Mouse (Mus musculus) midbrain, embryonic 14.5 days (tissue): ENCODE measurements around the gene 4930402H24Rik. TPM values are rescaled to one million over a fixed set of nuclear protein-coding genes. Genes with fewer than 3 reads are reported as not detected.

ENCODE experiments used
- ATAC-seq: fragments of 200-750 bp; cut with Nextera tagmentation; 2 replicates; pipeline ENCODE4 v1.8.0; 2017; ENCODE audit warnings: moderate number of reproducible peaks, moderate library complexity; ENCODE audit not compliant: low FRiP score, low TSS enrichment
- DNase-seq: peaks from one replicate; pipeline ENCODE4 v3.0.0-alpha.2; 2015
- H3K27ac ChIP-seq: fragments of 300-500 bp; sonication (generic); replicated peaks from 2 replicates; pipeline ENCODE4 v1.5.1; 2014; ENCODE audit warnings: mild to moderate bottlenecking, low read depth, low read length, moderate library complexity
- H3K27me3 ChIP-seq: fragments of 300-500 bp; sonication (generic); 2 replicates; pipeline ENCODE4 v1.6.1; 2014; ENCODE audit warnings: low read length, control low read depth, mixed read lengths; ENCODE audit not compliant: control insufficient read depth, insufficient read depth
- H3K36me3 ChIP-seq: fragments of 300-500 bp; sonication (generic); 2 replicates; pipeline ENCODE4 v1.6.1; 2014; ENCODE audit warnings: low read length, control low read depth; ENCODE audit not compliant: control insufficient read depth, insufficient read depth
- H3K4me1 ChIP-seq: fragments of 300-500 bp; sonication (generic); 2 replicates; pipeline ENCODE4 v1.6.1; 2014; ENCODE audit warnings: mild to moderate bottlenecking, antibody characterized with exemption, low read length, control low read depth; ENCODE audit not compliant: control insufficient read depth, insufficient read depth
- H3K4me2 ChIP-seq: fragments of 300-500 bp; sonication (generic); 2 replicates; pipeline ENCODE4 v1.6.1; 2014; ENCODE audit warnings: mild to moderate bottlenecking, low read length, moderate library complexity
- H3K4me3 ChIP-seq: fragments of 300-500 bp; sonication (generic); replicated peaks from 2 replicates; pipeline ENCODE4 v1.5.1; 2014; ENCODE audit warnings: low read depth, low read length
- H3K9ac ChIP-seq: fragments of 300-500 bp; sonication (generic); replicated peaks from 2 replicates; pipeline ENCODE4 v1.6.1; 2014; ENCODE audit warnings: mild to moderate bottlenecking, low read length, moderate library complexity
- H3K9me3 ChIP-seq: fragments of 300-500 bp; sonication (generic); 2 replicates; pipeline ENCODE4 v1.6.1; 2016; ENCODE audit warnings: low read length, control low read depth, mixed read lengths; ENCODE audit not compliant: control insufficient read depth
- WGBS: fragments of 180-500 bp; shearing (Covaris S2); extraction: QIAGEN DNeasy Blood & Tissue Kit; methylation state at CpG from one replicate; pipeline ENCODE4 v1.1.7; 2014; 5-methylcytosine and 5-hydroxymethylcytosine counted together
- polyA plus RNA-seq: library from polyadenylated mRNA; unstranded; fragments of >200 nt; fragmentation: Nextera tagmentation; extraction: Ambion mirVana; gene quantifications from 2 replicates; pipeline ENCODE4 v1.2.1, GENCODE M21; 2014

4930402H24Rik gene
- polyA plus RNA-seq, 1 experiment from 2014 or later: 107 TPM

GRCm38 (mm10) chr2:130724369-130724768 is 181.8 kb downstream of the 4930402H24Rik start:
- Histone ChIP-seq H3K27ac (no peak overlapping the region), H3K4me2 (no peak overlapping the region), H3K9me3 (no peaks in the 10 kb centered on the region), H3K9ac (no peak overlapping the region), H3K36me3 (peaks cover 91% of the 10 kb centered on the region), H3K4me3 (no peak overlapping the region), H3K4me1 (no peaks in the 10 kb centered on the region), H3K27me3 (no peaks in the 10 kb centered on the region)
- WGBS: 83% methylated on average over 4 of the region's 4 CpGs
- DNase-seq: no peak
- ATAC-seq: no peak

- Histone ChIP-seq H3K4me1 (no peaks in the 10 kb centered on the region), H3K9ac (no peak overlapping the region), H3K4me3 (no peak overlapping the region), H3K9me3 (no peaks in the 10 kb centered on the region), H3K4me2 (no peak overlapping the region), H3K36me3 (peaks cover 88% of the 10 kb centered on the region), H3K27me3 (no peaks in the 10 kb centered on the region), H3K27ac (no peak overlapping the region)
- 85% methylated on average over 6 of the region's 6 CpGs for WGBS
- no peak for ATAC-seq
- DNase-seq: no peak
Observed at GRCm38 (mm10) chr2:130717951-130718350, 188.3 kb downstream of the 4930402H24Rik start.

GRCm38 (mm10) chr2:130707057-130707456 is 199.1 kb downstream of the 4930402H24Rik start:
- WGBS: 74% methylated on average over 10 of the region's 10 CpGs
- Histone ChIP-seq H3K4me2 (no peak overlapping the region), H3K4me1 (no peaks in the 10 kb centered on the region), H3K36me3 (peaks cover 55% of the 10 kb centered on the region), H3K27me3 (no peaks in the 10 kb centered on the region), H3K9ac (no peak overlapping the region), H3K4me3 (no peak overlapping the region), H3K27ac (no peak overlapping the region), H3K9me3 (no peaks in the 10 kb centered on the region)
- ATAC-seq: no peak
- no peak for DNase-seq

DNA sequence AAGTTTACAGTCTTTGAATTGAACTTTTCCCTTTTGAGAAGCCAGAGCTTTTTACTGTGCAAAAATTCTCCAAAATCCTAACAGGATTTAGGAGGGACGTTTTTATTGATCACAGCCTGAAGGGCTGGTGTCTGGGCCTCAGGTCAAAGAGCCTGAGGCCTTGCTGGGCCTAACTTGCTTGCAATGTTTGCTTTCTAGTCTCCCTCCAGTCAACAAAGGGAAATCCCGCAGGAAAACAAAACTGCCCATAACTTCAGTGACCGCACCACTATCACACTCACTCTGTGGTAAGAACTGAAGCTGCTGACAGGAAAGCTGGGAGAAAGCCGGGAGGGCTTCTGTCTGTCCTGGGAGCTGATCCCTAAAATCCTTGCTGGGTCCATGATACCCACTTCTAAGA is 199.6 kb downstream of the 4930402H24Rik start:
- H3K36me3 ChIP-seq: peaks cover 50% of the 10 kb centered on the region
- ATAC-seq (no peak), DNase-seq (no peak)
- no peak overlapping the region for H3K4me3 ChIP-seq
- H3K27me3 ChIP-seq: no peaks in the 10 kb centered on the region
- H3K4me2 ChIP-seq: no peak overlapping the region
- no peak overlapping the region for H3K27ac ChIP-seq
- H3K9ac ChIP-seq: no peak overlapping the region
- no peaks in the 10 kb centered on the region for H3K9me3 ChIP-seq
- WGBS: 72% methylated on average over 4 of the region's 4 CpGs
- no peaks in the 10 kb centered on the region for H3K4me1 ChIP-seq

- H3K27ac ChIP-seq: no peak overlapping the region
- no peak overlapping the region for H3K4me3 ChIP-seq
- H3K4me1 ChIP-seq: no peaks in the 10 kb centered on the region
- H3K4me2 ChIP-seq: no peak overlapping the region
- ATAC-seq: no peak
- H3K36me3 ChIP-seq: peaks cover 36% of the 10 kb centered on the region
- no peak for DNase-seq
- WGBS: 67% methylated on average over 6 of the region's 6 CpGs
- H3K27me3 ChIP-seq: no peaks in the 10 kb centered on the region
- H3K9me3 ChIP-seq: no peaks in the 10 kb centered on the region
- no peak overlapping the region for H3K9ac ChIP-seq
Observed at GRCm38 (mm10) chr2:130705178-130705577, 201.0 kb downstream of the 4930402H24Rik start.

DNA sequence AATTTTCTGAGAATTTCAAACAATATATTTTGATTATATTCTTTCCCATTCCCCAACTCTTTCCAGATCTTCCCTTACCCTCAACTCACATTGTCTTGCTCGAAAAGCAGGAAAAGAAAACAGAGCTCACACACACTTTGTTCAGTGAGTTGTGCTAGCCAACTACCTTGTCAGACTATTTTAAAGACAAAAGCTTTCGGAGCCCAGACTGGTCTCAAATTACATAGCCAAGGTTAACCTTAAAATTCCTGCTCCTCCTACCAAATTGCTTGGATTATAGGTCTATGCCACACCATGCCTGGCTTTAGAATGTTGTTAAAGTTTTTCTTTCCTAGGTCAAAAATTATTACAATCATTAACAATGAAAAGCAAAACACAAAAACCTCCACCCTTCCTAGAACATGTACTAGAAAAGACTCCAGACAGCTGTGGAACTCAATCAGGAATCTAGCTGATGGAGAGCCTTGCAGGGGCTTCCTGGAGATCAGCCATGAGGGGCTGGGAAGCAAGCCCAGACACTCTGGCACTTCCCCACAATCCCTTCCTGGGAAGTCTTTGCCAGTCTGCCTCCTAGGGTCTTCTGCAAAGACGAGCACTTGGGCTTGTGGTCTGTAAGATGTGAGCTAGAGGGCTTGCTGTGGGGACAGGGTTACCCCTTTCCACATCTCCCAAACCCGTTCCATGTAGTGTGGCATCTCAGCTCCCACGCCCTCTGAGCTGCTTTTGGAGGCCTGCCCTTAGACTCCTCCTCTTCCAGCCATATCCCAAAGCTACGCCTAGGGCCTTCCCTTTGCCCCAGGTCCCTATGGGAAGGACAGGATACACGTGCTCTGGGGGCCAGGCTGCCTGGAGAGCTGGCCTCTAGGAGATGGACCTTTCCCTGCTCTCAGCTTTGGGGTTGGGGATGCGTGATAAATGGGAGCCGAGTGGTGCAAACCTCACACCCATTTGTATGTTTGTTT is 201.9 kb downstream of the 4930402H24Rik start:
- Histone ChIP-seq H3K36me3 (peaks cover 28% of the 10 kb centered on the region), H3K27ac (no peak overlapping the region), H3K4me2 (no peak overlapping the region), H3K4me1 (no peaks in the 10 kb centered on the region), H3K9me3 (no peaks in the 10 kb centered on the region), H3K4me3 (no peak overlapping the region), H3K9ac (no peak overlapping the region), H3K27me3 (no peaks in the 10 kb centered on the region)
- ATAC-seq: no peak
- DNase-seq: peak; percentile 11
- WGBS: 79% methylated on average over 9 of the region's 9 CpGs

DNA sequence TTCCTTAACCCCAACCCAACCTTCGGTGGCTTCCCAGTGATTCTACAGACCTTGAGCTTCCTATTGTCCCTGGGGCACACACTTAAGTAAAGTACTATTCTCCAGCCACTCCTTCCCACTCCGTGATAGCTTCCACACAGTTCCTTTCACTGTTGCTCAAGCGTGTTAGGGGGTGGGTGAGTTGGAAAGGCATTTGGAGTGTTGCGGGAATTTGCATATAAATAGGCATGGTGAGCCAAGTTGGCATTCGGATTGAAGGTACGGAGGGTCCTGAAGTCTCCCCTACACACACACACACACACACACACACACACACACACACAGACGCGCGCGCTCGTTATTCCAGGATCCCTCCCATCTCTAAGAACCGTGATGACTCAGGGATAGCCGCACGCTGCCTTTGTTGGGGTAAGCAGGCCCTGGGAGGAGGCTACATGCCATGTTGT is 208.4 kb downstream of the 4930402H24Rik start:
- H3K27ac ChIP-seq: no peak overlapping the region
- H3K27me3 ChIP-seq: peaks cover 30% of the 10 kb centered on the region
- H3K4me3 ChIP-seq: peak overlapping the region; percentile 40
- no peaks in the 10 kb centered on the region for H3K36me3 ChIP-seq
- H3K4me1 ChIP-seq: 0 out of 2 replicates have a peak, but pooled peaks cover 8% of the 10 kb centered on the region
- WGBS: 1% methylated on average over 14 of the region's 14 CpGs
- ATAC-seq: no peak
- H3K9ac ChIP-seq: no peak overlapping the region
- DNase-seq: peak; percentile 48
- no peaks in the 10 kb centered on the region for H3K9me3 ChIP-seq
- H3K4me2 ChIP-seq: peak overlapping the region; percentile 94

DNA sequence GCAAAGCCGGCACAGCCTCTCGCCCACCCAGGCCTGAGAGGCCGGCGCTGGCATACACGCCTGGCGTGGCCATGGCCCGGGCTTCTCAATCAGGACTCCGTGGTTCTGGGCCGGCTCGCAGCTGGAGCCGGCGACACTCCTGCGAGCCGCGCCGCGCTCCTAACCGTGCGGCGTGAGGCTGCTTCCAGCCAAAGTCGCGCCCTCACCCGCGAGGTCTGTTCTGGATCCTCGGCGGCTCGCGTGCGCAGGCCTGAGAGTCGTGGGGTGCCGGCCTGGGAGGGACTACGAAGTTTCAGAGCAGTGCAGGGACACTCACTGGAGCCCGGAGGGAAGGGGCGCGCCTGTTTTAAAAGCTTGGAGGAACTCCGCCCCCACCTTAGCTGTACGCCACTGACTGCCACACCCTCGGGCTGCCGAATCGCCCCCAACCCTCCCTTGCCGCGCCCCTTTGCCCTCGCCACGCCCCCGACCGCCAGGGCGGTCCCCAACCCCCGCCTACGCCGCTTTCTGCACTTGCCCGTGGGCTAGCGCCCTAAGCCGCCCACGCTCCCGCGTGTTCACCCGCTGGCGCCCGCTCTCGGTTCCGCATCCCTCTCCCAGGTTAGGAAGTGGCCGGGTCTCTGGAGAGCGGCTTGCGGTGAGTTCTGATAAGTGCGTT is 208.9 kb downstream of the 4930402H24Rik start, which contains the start of gene Slc4a11:
Slc4a11 (minus strand) TSS at position 367 of the 658 bp plus-strand sequence.
- H3K9ac ChIP-seq: peak within 1 kb of the TSS; percentile 36; the same call in 1 of the 2 replicates
- under 1% methylated on average over 65 of the region's 65 CpGs for WGBS
- ATAC-seq (peak; percentile 59), DNase-seq (peak; percentile 63)
- H3K9me3 ChIP-seq: no peaks in the 10 kb centered on the region
- H3K4me1 ChIP-seq: 0 out of 2 replicates have a peak, but pooled peaks cover 8% of the 10 kb centered on the region
- no peaks in the 10 kb centered on the region for H3K36me3 ChIP-seq
- H3K27ac ChIP-seq: no peak within 1 kb of the TSS
- peak within 1 kb of the TSS; percentile 94 for H3K4me2 ChIP-seq
- H3K4me3 ChIP-seq: peak within 1 kb of the TSS; percentile 40
- peaks cover 30% of the 10 kb centered on the region for H3K27me3 ChIP-seq
